Mouse (Mus musculus) hindbrain, embryonic 11.5 days (tissue): ENCODE data around the gene Gm4707. TPM values are rescaled to one million over a fixed set of nuclear protein-coding genes. Genes with fewer than 3 reads are reported as not detected.

Experiments used
- ATAC-seq: fragments of 200-750 bp; cut with Nextera tagmentation; 2 replicates; pipeline ENCODE4 v1.8.0; 2017; ENCODE audit warnings: mild to moderate bottlenecking, moderate TSS enrichment, moderate library complexity; ENCODE audit not compliant: low FRiP score
- DNase-seq: peaks from one replicate; pipeline ENCODE4 v3.0.0-alpha.2; 2015; ENCODE audit warnings: low spot score
- H3K27ac ChIP-seq: fragments of 300-500 bp; sonication (generic); 2 replicates; pipeline ENCODE4 v1.5.1; 2014; ENCODE audit warnings: mild to moderate bottlenecking, low read depth, low read length
- H3K27me3 ChIP-seq: fragments of 300-500 bp; sonication (generic); 2 replicates; pipeline ENCODE4 v1.6.1; 2014; ENCODE audit warnings: mild to moderate bottlenecking, low read length, moderate library complexity, mixed read lengths; ENCODE audit not compliant: control insufficient read depth, insufficient read depth
- H3K36me3 ChIP-seq: fragments of 300-500 bp; sonication (generic); 2 replicates; pipeline ENCODE4 v1.6.1; 2014; ENCODE audit warnings: mild to moderate bottlenecking, low read length, moderate library complexity, mixed read lengths; ENCODE audit not compliant: control insufficient read depth, insufficient read depth
- H3K4me1 ChIP-seq: fragments of 300-500 bp; sonication (generic); replicated peaks from 2 replicates; pipeline ENCODE4 v1.6.1; 2014; ENCODE audit warnings: low read length, mixed read lengths; ENCODE audit not compliant: control insufficient read depth, insufficient read depth
- H3K4me2 ChIP-seq: fragments of 300-500 bp; sonication (generic); replicated peaks from 2 replicates; pipeline ENCODE4 v1.6.1; 2014; ENCODE audit warnings: mild to moderate bottlenecking, low read depth, low read length
- H3K4me3 ChIP-seq: fragments of 300-500 bp; sonication (generic); 2 replicates; pipeline ENCODE4 v1.5.1; 2014; ENCODE audit warnings: low read depth, low read length
- H3K9ac ChIP-seq: fragments of 300-500 bp; sonication (generic); 2 replicates; pipeline ENCODE4 v1.6.1; 2014; ENCODE audit warnings: low read depth, low read length
- H3K9me3 ChIP-seq: fragments of 300-500 bp; sonication (generic); 2 replicates; pipeline ENCODE4 v1.6.1; 2016; ENCODE audit warnings: low read length; ENCODE audit not compliant: control insufficient read depth
- WGBS: fragments of 180-500 bp; shearing (Covaris S2); extraction: QIAGEN DNeasy Blood & Tissue Kit; methylation state at CpG from one replicate; pipeline ENCODE4 v1.1.7; 2014; 5-methylcytosine and 5-hydroxymethylcytosine counted together
- polyA plus RNA-seq: library from polyadenylated mRNA; unstranded; fragments of >200 nt; fragmentation: Nextera tagmentation; extraction: Ambion mirVana; gene quantifications from 2 replicates; pipeline ENCODE4 v1.2.1, GENCODE M21; 2014

Gene Gm4707
- polyA plus RNA-seq, 1 experiment from 2014 or later, result 3.5 TPM

DNA sequence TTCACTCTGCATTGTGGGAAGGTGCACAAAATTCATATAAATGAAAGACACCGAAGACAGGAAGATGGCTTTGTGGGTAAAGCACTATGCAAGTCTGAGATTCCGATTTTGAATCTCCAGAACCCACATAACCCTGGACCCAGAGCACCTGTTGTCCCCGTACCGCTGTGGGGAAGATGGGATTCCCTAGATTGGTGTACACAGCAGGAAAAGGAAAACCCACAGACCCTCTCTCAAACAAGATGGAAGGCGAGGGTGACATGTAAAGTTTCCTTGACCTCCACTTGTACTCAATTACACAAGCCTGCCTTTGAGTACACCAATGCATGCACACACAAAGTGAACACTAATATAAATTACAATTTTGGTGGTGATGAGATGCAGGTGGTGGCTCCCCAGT is 25.0 kb upstream of the Gm4707 start:
- H3K9me3 ChIP-seq, result no peaks in the 10 kb centered on the region

DNA sequence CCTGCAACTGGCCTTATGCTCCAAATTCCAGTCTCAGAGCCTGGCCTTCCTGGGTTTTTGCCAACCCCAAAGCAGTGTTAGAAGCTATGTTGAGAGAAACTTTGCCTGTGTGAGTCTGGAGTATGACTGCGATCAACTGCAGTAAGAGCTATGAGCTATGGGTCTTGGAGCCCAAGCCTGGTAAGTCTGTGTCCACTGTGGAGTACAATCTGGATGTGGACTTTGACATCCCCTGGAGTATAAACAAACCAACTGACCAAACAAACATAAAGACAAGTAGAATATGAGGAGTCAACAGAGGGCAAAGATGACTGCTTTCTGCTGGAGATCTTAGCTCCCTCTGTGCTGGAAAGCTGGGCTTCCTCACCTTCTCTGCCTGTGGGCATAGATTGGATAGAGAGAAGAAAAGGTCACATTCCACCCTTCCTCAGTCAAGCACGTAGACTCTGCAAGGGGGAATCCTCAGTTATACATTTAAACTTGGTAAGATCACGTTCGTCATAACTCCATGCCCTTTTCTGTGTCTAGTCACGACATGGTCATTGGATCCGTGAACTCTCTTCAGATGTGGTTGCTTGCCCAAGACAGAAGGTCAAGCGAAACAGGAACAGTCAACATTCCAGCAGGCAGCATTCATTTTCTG is 23.8 kb upstream of the Gm4707 start:
- no peak for DNase-seq
- Histone ChIP-seq H3K4me2 (no peak overlapping the region), H3K4me3 (no peak overlapping the region), H3K9ac (no peak overlapping the region), H3K27me3 (no peaks in the 10 kb centered on the region), H3K9me3 (no peaks in the 10 kb centered on the region), H3K27ac (no peak overlapping the region), H3K4me1 (no peaks in the 10 kb centered on the region), H3K36me3 (no peaks in the 10 kb centered on the region)
- ATAC-seq, result no peak
- WGBS, result 83% methylated on average over 7 of the region's 7 CpGs

More for the DNA sequence above, 25.0 kb upstream of the Gm4707 start:
- H3K4me1 ChIP-seq, result no peaks in the 10 kb centered on the region
- no peak for ATAC-seq
- H3K36me3 ChIP-seq, result no peaks in the 10 kb centered on the region
- DNase-seq, result no peak
- no peak overlapping the region for H3K27ac ChIP-seq
- WGBS, result 93% methylated on average over 5 of the region's 5 CpGs
- H3K4me3 ChIP-seq, result no peak overlapping the region
- H3K27me3 ChIP-seq, result no peaks in the 10 kb centered on the region
- no peak overlapping the region for H3K4me2 ChIP-seq
- H3K9ac ChIP-seq, result no peak overlapping the region

- ATAC-seq, result no peak
- 71% methylated on average over 5 of the region's 5 CpGs for WGBS
Observed at GRCm38 (mm10) chr17:71479381-71479901, 19.7 kb upstream of the Gm4707 start.

DNA sequence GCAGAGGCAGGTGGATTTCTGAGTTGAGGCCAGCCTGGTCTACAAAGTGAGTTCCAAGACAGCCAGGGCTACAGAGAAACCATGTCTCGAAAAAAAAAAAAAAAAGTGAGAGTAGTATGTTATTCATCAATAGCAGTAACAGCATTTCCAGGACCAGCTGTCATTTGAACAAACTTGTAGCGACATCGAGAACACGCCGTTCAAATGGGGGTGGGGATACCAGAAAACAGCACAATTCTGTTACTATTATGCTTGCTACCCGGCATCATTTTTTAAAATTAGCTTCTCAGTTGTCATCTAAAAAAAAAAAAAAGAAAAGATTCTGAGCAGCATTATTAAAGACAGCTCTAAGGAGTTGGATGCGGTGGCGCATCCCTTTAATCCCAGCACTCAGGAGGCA is 17.8 kb upstream of the Gm4707 start:
- Histone ChIP-seq H3K9ac (no peak overlapping the region), H3K4me3 (no peak overlapping the region), H3K27ac (no peak overlapping the region), H3K4me1 (0 out of 2 replicates have a peak, but pooled peaks cover 2% of the 10 kb centered on the region), H3K27me3 (no peaks in the 10 kb centered on the region), H3K9me3 (no peaks in the 10 kb centered on the region), H3K36me3 (no peaks in the 10 kb centered on the region), H3K4me2 (no peak overlapping the region)
- ATAC-seq (no peak), DNase-seq (no peak)
- 95% methylated on average over 8 of the region's 8 CpGs for WGBS

More at GRCm38 (mm10) chr17:71479381-71479901, 19.7 kb upstream of the Gm4707 start:
- Histone ChIP-seq H3K27ac (no peak overlapping the region), H3K4me3 (no peak overlapping the region), H3K9me3 (no peaks in the 10 kb centered on the region), H3K27me3 (no peaks in the 10 kb centered on the region), H3K4me1 (no peaks in the 10 kb centered on the region), H3K4me2 (no peak overlapping the region), H3K9ac (no peak overlapping the region), H3K36me3 (no peaks in the 10 kb centered on the region)
- DNase-seq, result no peak

DNA sequence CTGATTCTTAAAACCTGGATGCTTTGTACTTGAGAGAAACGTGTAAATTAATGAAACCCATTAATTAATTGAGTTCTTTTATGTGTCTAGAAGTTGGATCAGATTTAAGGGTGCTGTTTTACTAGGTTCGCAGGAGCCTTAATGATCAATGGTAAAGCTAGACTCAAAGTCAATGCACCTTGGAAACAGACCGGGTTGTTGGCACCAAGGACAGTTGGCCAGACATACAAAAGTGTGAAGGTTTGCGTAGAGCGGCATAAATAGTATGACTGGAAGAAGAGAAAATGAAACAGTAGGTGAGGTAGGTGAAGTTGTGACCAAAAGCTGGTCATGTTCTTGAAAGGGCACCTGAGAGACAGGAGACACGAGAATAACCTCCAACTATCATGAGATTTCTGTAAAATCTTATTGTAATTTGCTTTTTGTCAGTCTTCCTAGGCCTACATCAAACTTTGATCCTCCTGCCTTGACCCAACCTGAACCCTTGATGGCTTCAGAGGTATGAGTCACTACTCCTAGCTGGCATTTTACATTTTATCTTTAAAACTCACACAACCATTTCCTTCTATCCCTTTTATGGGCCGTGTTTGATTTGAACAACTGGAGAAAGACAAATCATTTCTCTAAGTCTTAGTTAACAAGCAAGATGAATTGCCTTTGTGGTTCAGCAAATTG is 16.8 kb upstream of the Gm4707 start:
- WGBS, result 82% methylated on average over 7 of the region's 7 CpGs
- H3K9me3 ChIP-seq, result no peaks in the 10 kb centered on the region
- no peak overlapping the region for H3K27ac ChIP-seq
- no peak overlapping the region for H3K9ac ChIP-seq
- ATAC-seq (no peak), DNase-seq (no peak)
- H3K27me3 ChIP-seq, result no peaks in the 10 kb centered on the region
- H3K4me2 ChIP-seq, result peak overlapping the region; percentile 56; the same call in 1 of the 2 replicates
- H3K36me3 ChIP-seq, result no peaks in the 10 kb centered on the region
- 0 out of 2 replicates have a peak, but pooled peaks cover 2% of the 10 kb centered on the region for H3K4me1 ChIP-seq
- H3K4me3 ChIP-seq, result no peak overlapping the region; the same call in 1 of the 2 replicates

GRCm38 (mm10) chr17:71475705-71476089 is 16.0 kb upstream of the Gm4707 start:
- Histone ChIP-seq H3K9me3 (no peaks in the 10 kb centered on the region), H3K27ac (peak overlapping the region; percentile 97), H3K9ac (peak overlapping the region; percentile 96), H3K4me2 (peak overlapping the region; percentile 56), H3K36me3 (no peaks in the 10 kb centered on the region), H3K27me3 (no peaks in the 10 kb centered on the region), H3K4me3 (peak overlapping the region; percentile 84), H3K4me1 (0 out of 2 replicates have a peak, but pooled peaks cover 2% of the 10 kb centered on the region)
- DNase-seq (peak; percentile 86), ATAC-seq (no peak; the same call in none of the 2 replicates)
- WGBS, result under 1% methylated on average over 31 of the region's 31 CpGs

- WGBS, result under 1% methylated on average over 91 of the region's 109 CpGs
- no peaks in the 10 kb centered on the region for H3K9me3 ChIP-seq
Observed at GRCm38 (mm10) chr17:71474762-71475704, 15.3 kb upstream of the Gm4707 start, which contains the start of gene Smchd1. TSS of gene Smchd1 (minus strand) at chr17:71475343.

GRCm38 (mm10) chr17:71474128-71474527 is 14.4 kb upstream of the Gm4707 start:
- Histone ChIP-seq H3K27me3 (no peaks in the 10 kb centered on the region), H3K9me3 (no peaks in the 10 kb centered on the region), H3K36me3 (no peaks in the 10 kb centered on the region), H3K27ac (no peak overlapping the region), H3K9ac (peak overlapping the region; percentile 96), H3K4me1 (0 out of 2 replicates have a peak, but pooled peaks cover 2% of the 10 kb centered on the region), H3K4me3 (peak overlapping the region; percentile 84), H3K4me2 (peak overlapping the region; percentile 56)
- 14% methylated on average over 8 of the region's 8 CpGs for WGBS
- DNase-seq (peak; percentile 25), ATAC-seq (no peak)

More at GRCm38 (mm10) chr17:71474762-71475704, 15.3 kb upstream of the Gm4707 start, which contains the start of gene Smchd1:
- DNase-seq, result peak; percentile 96
- H3K36me3 ChIP-seq, result no peaks in the 10 kb centered on the region
- H3K27me3 ChIP-seq, result no peaks in the 10 kb centered on the region
- ATAC-seq, result peak; percentile 98
- H3K4me2 ChIP-seq, result peak within 1 kb of the TSS; percentile 56
- H3K27ac ChIP-seq, result peak within 1 kb of the TSS; percentile 97
- H3K4me3 ChIP-seq, result peak within 1 kb of the TSS; percentile 84
- 0 out of 2 replicates have a peak, but pooled peaks cover 2% of the 10 kb centered on the region for H3K4me1 ChIP-seq
- H3K9ac ChIP-seq, result peak within 1 kb of the TSS; percentile 96
